Mouse (Mus musculus): ENCODE data around the gene Hist1h2ah. TPM values are rescaled to one million over a fixed set of nuclear protein-coding genes. Genes with fewer than 3 reads are reported as not detected.

The Hist1h2ah gene
- total and polyA plus RNA-seq, 3 experiments, result 3.7 to 1,284 TPM; not detected in 1

DNA sequence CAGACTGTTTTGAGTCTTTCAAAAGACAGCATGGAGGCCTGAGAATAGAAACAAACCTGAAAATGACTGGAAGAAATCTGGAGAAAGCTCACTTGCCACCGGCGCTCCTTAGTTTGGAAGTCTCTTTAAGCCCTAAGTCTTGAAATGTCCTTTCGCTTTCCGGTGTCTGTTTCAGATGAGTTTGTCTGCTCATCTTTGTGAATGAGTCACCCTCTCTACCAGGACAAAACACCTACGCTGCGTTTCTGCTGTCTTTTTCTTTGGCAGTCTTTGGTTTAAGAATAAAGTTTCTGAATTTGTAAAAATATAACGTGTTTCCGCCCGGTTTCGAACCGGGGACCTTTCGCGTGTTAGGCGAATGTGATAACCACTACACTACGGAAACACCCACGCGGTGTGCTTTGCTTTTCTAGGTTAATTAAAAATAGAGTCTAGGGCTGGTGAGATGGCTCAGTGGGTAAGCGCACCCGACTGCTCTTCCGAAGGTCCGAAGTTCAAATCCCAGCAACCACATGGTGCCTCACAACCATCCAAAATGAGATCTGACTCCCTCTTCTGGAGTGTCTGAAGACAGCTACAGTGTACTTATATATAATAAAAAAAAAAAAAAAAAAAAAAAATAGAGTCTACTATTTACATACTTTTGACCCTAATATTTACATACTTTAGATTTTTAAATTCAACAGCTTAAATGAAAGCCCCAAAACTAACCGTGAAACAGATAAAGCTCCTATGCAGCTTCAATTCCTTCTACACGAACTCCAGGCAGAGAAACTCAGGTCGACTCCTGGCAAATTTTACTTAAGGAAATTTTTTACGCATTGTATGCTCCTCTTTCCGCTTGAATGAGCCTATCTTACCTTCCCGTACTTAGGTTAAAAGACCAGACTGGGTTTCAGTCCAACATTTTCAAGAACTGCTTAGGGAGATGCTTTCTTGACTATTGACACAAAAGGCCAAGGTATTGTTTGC, 19.6 kb downstream of the Hist1h2ah start:
- DNase-seq (ENCODE audit: low read depth, low spot score), result peak; percentile 92
- H3K27me3 ChIP-seq (ENCODE audit: control insufficient read depth in 1 of 2, insufficient read depth in 2 of 2, low read length in 2 of 2), result no peaks in the 10 kb centered on the region; a peak in 2 of 4 replicates
- peak; percentile 50; the same call in 1 of the 2 replicates for TF ChIP-seq ELF1 (IDR thresholded peaks at IDR 0.05; ENCODE audit: low read depth, low read length)
- TF ChIP-seq GATA1 (IDR thresholded peaks at IDR 0.05; ENCODE audit: low read depth, low read length), result peak; percentile 21; the same call in 1 of the 2 replicates
- TF ChIP-seq MYC (IDR thresholded peaks at IDR 0.05; ENCODE audit: low read depth, low read length), result peak; percentile 74
- TF ChIP-seq ZNF384 (IDR thresholded peaks at IDR 0.05; ENCODE audit: low read depth, low read length), result peak; percentile 93
- no peak for TF ChIP-seq POLR2A (IDR thresholded peaks at IDR 0.05; ENCODE audit: control insufficient read depth in 1 of 2, insufficient read depth in 1 of 2, low read depth in 1 of 2, low read length in 2 of 2, poor library complexity in 1 of 2)
- peak; percentile 96 for TF ChIP-seq MAFK (IDR thresholded peaks at IDR 0.05; ENCODE audit: borderline replicate concordance, low read depth, low read length)
- TF ChIP-seq HCFC1 (IDR thresholded peaks at IDR 0.05; ENCODE audit: low read depth, low read length), result no peak
- TF ChIP-seq TBP (IDR thresholded peaks at IDR 0.05; ENCODE audit: low read depth, low read length), result peak; percentile 99
- H3K9ac ChIP-seq (ENCODE audit: control insufficient read depth, low read depth, low read length, poor library complexity, severe bottlenecking), result peak overlapping the region; percentile 49
- no peaks in the 10 kb centered on the region for H3K4me1 ChIP-seq (ENCODE audit: control insufficient read depth in 1 of 2, insufficient read depth in 2 of 2, low read length in 2 of 2)
- no peaks in the 10 kb centered on the region for H3K79me2 ChIP-seq (ENCODE audit: control insufficient read depth, insufficient read depth, low read length, poor library complexity)
- H3K36me3 ChIP-seq (ENCODE audit: control insufficient read depth in 1 of 2, insufficient read depth in 2 of 2, low read length in 2 of 2), result peaks cover 0 to 4% of the 10 kb centered on the region in 2 experiments; a peak in 1 of 4 replicates
- H3K4me3 ChIP-seq (ENCODE audit: control insufficient read depth in 1 of 2, insufficient read depth in 1 of 2, low read depth in 2 of 2, low read length in 2 of 2), result peak overlapping the region; percentile 6 to 43; a peak in 3 of 4 replicates
- no peak overlapping the region for H3K27ac ChIP-seq (ENCODE audit: control insufficient read depth, low read depth, low read length)
- H3K9me3 ChIP-seq (replicated peaks; ENCODE audit: insufficient read depth, low read length), result no peaks in the 10 kb centered on the region

GRCm38 (mm10) chr13:22014411-22014845, 20.9 kb downstream of the Hist1h2ah start:
- Histone ChIP-seq H3K4me1 (ENCODE audit: control insufficient read depth in 1 of 2, insufficient read depth in 2 of 2, low read length in 2 of 2) (no peaks in the 10 kb centered on the region), H3K4me3 (ENCODE audit: control insufficient read depth in 1 of 2, insufficient read depth in 1 of 2, low read depth in 2 of 2, low read length in 2 of 2) (no peak overlapping the region), H3K9me3 (replicated peaks; ENCODE audit: insufficient read depth, low read length) (no peaks in the 10 kb centered on the region), H3K27ac (ENCODE audit: control insufficient read depth, low read depth, low read length) (no peak overlapping the region), H3K27me3 (ENCODE audit: control insufficient read depth in 1 of 2, insufficient read depth in 2 of 2, low read length in 2 of 2) (peaks cover 2 to 3% of the 10 kb centered on the region in 2 experiments; a peak in 3 of 4 replicates), H3K79me2 (ENCODE audit: control insufficient read depth, insufficient read depth, low read length, poor library complexity) (no peaks in the 10 kb centered on the region), H3K9ac (ENCODE audit: control insufficient read depth, low read depth, low read length, poor library complexity, severe bottlenecking) (no peak overlapping the region), H3K36me3 (ENCODE audit: control insufficient read depth in 1 of 2, insufficient read depth in 2 of 2, low read length in 2 of 2) (peaks cover 0 to 4% of the 10 kb centered on the region in 2 experiments; a peak in 1 of 4 replicates)
- DNase-seq (ENCODE audit: low read depth, low spot score), result no peak
- no peak for TF ChIP-seq MEF2A (IDR thresholded peaks at IDR 0.05; ENCODE audit: extremely low read depth, insufficient replicate concordance, low read depth, low read length, poor library complexity, severe bottlenecking)
- no peak for TF ChIP-seq CHD1 (IDR thresholded peaks at IDR 0.05; ENCODE audit: low read depth, low read length)
- no peak for TF ChIP-seq MAFK (IDR thresholded peaks at IDR 0.05; ENCODE audit: borderline replicate concordance, low read depth, low read length)
- TF ChIP-seq HCFC1 (IDR thresholded peaks at IDR 0.05; ENCODE audit: low read depth, low read length), result no peak
- TF ChIP-seq E2F4 (IDR thresholded peaks at IDR 0.05; ENCODE audit: borderline replicate concordance, low read depth, low read length), result no peak
- no peak for TF ChIP-seq ELF1 (IDR thresholded peaks at IDR 0.05; ENCODE audit: low read depth, low read length)
- no peak for TF ChIP-seq ZC3H11A (IDR thresholded peaks at IDR 0.05; ENCODE audit: low read depth, low read length)
- TF ChIP-seq RCOR1 (IDR thresholded peaks at IDR 0.05; ENCODE audit: low read depth, low read length), result no peak
- TF ChIP-seq CTCF (IDR thresholded peaks at IDR 0.05 in 2 of 3, conservative IDR thresholded peaks at IDR 0.05 in 1 of 3; ENCODE audit: control insufficient read depth in 1 of 3, insufficient read depth in 1 of 3, low read depth in 2 of 3, low read length in 3 of 3, poor library complexity in 1 of 3, severe bottlenecking in 1 of 3), result no peak
- no peak for TF ChIP-seq POLR2AphosphoS5 (IDR thresholded peaks at IDR 0.05; ENCODE audit: borderline replicate concordance, low read depth, low read length)
- TF ChIP-seq RAD21 (IDR thresholded peaks at IDR 0.05; ENCODE audit: low read depth, low read length), result no peak
- TF ChIP-seq SMC3 (IDR thresholded peaks at IDR 0.05; ENCODE audit: low read depth, low read length), result no peak
- no peak for TF ChIP-seq ZNF384 (IDR thresholded peaks at IDR 0.05; ENCODE audit: low read depth, low read length)
- TF ChIP-seq GATA1 (IDR thresholded peaks at IDR 0.05; ENCODE audit: low read depth, low read length), result no peak
- no peak for TF ChIP-seq NRF1 (IDR thresholded peaks at IDR 0.05; ENCODE audit: insufficient read depth, low read depth, low read length, poor library complexity, severe bottlenecking)
